Mouse (Mus musculus): ENCODE results near the gene Coro1b.

- TF ChIP-seq POLR2A (IDR thresholded peaks at IDR 0.05; ENCODE audit: borderline replicate concordance, low read depth, low read length) (no peak), CTCF (IDR thresholded peaks at IDR 0.05; ENCODE audit: low read depth, low read length) (no peak; the same call in 1 of the 2 replicates)
Measured at GRCm38 (mm10) chr19:4202149-4202548, 53.7 kb downstream of the Coro1b start.
